Mouse (Mus musculus) olfactory bulb, adult 2 months (tissue): Measurements from ENCODE around the gene Usp34.

ENCODE experiments used
- CTCF ChIP-seq: fragments of 200-500 bp; IDR thresholded peaks from 2 replicates; pipeline ENCODE4 v1.5.1; 2012; ENCODE audit warnings: low read depth, mild to moderate bottlenecking, low read length, moderate library complexity; ENCODE audit not compliant: insufficient read depth
- POLR2A ChIP-seq: fragments of 200-500 bp; IDR thresholded peaks from 2 replicates; pipeline ENCODE4 v1.6.1; 2012; ENCODE audit warnings: mild to moderate bottlenecking, low read depth, low read length, moderate library complexity; ENCODE audit not compliant: insufficient read depth

- no peak for TF ChIP-seq CTCF
- no peak for TF ChIP-seq POLR2A
These were observed 185.5 kb downstream of the Usp34 start for GRCm38 (mm10) chr11:23492048-23492790.
